Mouse (Mus musculus): ENCODE measurements at regions not wholly inside any gene's neighbourhood (a gene's known extent, or its start where the extent isn't known, plus 50 kb on each side); places are given as distances from the start of the nearest gene placed in this dataset.

DNA sequence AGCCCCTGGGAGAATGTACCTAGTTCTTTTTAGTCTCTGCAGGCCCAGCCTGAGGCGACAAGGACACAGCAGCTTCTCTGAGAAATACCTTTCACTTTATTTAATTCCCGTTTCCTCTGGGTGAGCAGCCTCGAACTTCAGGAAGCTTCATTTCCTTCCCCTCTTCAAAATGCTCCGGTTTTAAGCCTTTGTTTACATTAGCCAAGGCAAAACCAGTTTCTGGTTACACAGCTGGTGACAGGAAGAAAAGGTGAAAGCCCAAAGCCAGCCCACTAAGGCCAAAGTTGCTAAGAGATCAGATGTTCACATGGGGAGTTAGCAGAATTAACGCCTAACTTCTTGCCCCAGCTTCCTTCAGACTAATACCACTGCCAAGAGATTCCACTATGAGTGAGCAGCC is 127.4 kb upstream of the Lgalsl start:
- Histone ChIP-seq H3K9ac (ENCODE audit: low read depth, low read length) (no peak overlapping the region), H3K9me3 (ENCODE audit: control insufficient read depth, low read length) (no peaks in the 10 kb centered on the region), H3K36me3 (ENCODE audit: control insufficient read depth, insufficient read depth, low read length) (no peaks in the 10 kb centered on the region), H3K4me2 (ENCODE audit: low read depth, low read length) (peak overlapping the region; percentile 0; the same call in 1 of the 2 replicates), H3K27ac (replicated peaks; ENCODE audit: low read depth, low read length) (no peak overlapping the region), H3K27me3 (replicated peaks; ENCODE audit: control insufficient read depth, insufficient read depth, low read length) (no peaks in the 10 kb centered on the region), H3K4me3 (ENCODE audit: low read depth, low read length) (no peak overlapping the region), H3K4me1 (ENCODE audit: control insufficient read depth, insufficient read depth, low read length) (peaks cover 7% of the 10 kb centered on the region; the same call in 1 of the 2 replicates)
- no peak for ATAC-seq (ENCODE audit: low read depth)
- peak; percentile 54 for DNase-seq (ENCODE audit: low spot score)
- 5% methylated on average over 5 of the region's 5 CpGs for WGBS

DNA sequence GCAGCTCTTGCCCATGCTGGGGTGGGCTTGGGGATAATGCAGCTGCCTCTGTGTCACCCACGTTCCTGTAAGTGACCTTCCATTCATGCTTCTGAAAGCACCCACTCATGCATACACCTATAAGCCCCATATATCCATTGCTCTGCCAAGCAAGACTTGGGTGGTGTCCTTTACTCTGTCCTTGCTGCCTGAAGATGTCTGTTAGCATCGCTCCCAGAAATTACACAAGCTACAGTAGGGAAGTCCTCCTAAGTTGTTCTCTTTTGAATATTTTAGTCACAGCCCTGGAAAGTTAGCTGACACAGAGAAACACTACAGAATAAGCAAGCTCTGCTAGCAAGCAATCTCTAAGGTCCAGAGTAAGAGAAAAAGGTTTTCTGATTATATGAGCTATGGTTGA is 129.2 kb upstream of the Lgalsl start:
- Histone ChIP-seq H3K27ac (replicated peaks; ENCODE audit: low read depth, low read length) (no peak overlapping the region), H3K36me3 (ENCODE audit: control insufficient read depth, insufficient read depth, low read length) (no peaks in the 10 kb centered on the region), H3K4me2 (ENCODE audit: low read depth, low read length) (no peak overlapping the region), H3K27me3 (replicated peaks; ENCODE audit: control insufficient read depth, insufficient read depth, low read length) (no peaks in the 10 kb centered on the region), H3K4me3 (ENCODE audit: low read depth, low read length) (no peak overlapping the region), H3K9ac (ENCODE audit: low read depth, low read length) (no peak overlapping the region), H3K4me1 (ENCODE audit: control insufficient read depth, insufficient read depth, low read length) (peaks cover 7% of the 10 kb centered on the region; the same call in 1 of the 2 replicates), H3K9me3 (ENCODE audit: control insufficient read depth, low read length) (no peaks in the 10 kb centered on the region)
- no peak for ATAC-seq (ENCODE audit: low read depth)
- WGBS, result 74% methylated on average over 2 of the region's 2 CpGs
- no peak for DNase-seq (ENCODE audit: low spot score)

DNA sequence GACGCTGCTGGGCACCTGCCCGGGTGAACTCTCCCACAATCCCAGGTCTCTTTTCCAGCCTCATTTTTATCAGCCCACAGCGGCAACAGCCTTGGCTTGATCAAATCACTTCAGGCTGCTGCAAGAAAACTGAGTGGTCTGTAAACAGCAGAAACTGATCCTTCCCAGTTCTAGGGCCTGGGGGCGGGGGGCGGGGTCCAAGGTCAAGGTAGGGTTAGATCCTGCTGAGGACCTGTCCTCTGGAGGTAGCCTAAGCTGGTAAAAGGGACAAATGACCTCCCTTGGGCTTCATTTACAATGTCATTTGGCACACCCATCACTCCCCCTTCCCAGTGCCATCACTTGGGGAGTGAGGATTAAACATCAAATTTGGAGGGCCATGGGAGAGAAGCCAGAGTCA is 129.9 kb upstream of the Lgalsl start:
- DNase-seq (ENCODE audit: low spot score) (no peak), ATAC-seq (ENCODE audit: low read depth) (no peak)
- Histone ChIP-seq H3K4me1 (ENCODE audit: control insufficient read depth, insufficient read depth, low read length) (0 out of 2 replicates have a peak, but pooled peaks cover 2% of the 10 kb centered on the region), H3K9me3 (ENCODE audit: control insufficient read depth, low read length) (no peaks in the 10 kb centered on the region), H3K4me3 (ENCODE audit: low read depth, low read length) (no peak overlapping the region), H3K27ac (replicated peaks; ENCODE audit: low read depth, low read length) (no peak overlapping the region), H3K36me3 (ENCODE audit: control insufficient read depth, insufficient read depth, low read length) (no peaks in the 10 kb centered on the region), H3K4me2 (ENCODE audit: low read depth, low read length) (no peak overlapping the region), H3K27me3 (replicated peaks; ENCODE audit: control insufficient read depth, insufficient read depth, low read length) (no peaks in the 10 kb centered on the region), H3K9ac (ENCODE audit: low read depth, low read length) (no peak overlapping the region)
- WGBS, result 32% methylated on average over 5 of the region's 5 CpGs

- Histone ChIP-seq H3K4me1 (ENCODE audit: control insufficient read depth, insufficient read depth, low read length) (0 out of 2 replicates have a peak, but pooled peaks cover 4% of the 10 kb centered on the region), H3K36me3 (ENCODE audit: control insufficient read depth, insufficient read depth, low read length) (no peaks in the 10 kb centered on the region), H3K27me3 (replicated peaks; ENCODE audit: control insufficient read depth, insufficient read depth, low read length) (no peaks in the 10 kb centered on the region), H3K4me2 (ENCODE audit: low read depth, low read length) (no peak overlapping the region), H3K4me3 (ENCODE audit: low read depth, low read length) (no peak overlapping the region), H3K9ac (ENCODE audit: low read depth, low read length) (no peak overlapping the region), H3K9me3 (ENCODE audit: control insufficient read depth, low read length) (no peaks in the 10 kb centered on the region), H3K27ac (replicated peaks; ENCODE audit: low read depth, low read length) (no peak overlapping the region)
- 89% methylated on average over 2 of the region's 2 CpGs for WGBS
- no peak for ATAC-seq (ENCODE audit: low read depth)
- no peak for DNase-seq (ENCODE audit: low spot score)
These were observed 129.5 kb upstream of the Peli1 start for GRCm38 (mm10) chr11:20961626-20962025.

DNA sequence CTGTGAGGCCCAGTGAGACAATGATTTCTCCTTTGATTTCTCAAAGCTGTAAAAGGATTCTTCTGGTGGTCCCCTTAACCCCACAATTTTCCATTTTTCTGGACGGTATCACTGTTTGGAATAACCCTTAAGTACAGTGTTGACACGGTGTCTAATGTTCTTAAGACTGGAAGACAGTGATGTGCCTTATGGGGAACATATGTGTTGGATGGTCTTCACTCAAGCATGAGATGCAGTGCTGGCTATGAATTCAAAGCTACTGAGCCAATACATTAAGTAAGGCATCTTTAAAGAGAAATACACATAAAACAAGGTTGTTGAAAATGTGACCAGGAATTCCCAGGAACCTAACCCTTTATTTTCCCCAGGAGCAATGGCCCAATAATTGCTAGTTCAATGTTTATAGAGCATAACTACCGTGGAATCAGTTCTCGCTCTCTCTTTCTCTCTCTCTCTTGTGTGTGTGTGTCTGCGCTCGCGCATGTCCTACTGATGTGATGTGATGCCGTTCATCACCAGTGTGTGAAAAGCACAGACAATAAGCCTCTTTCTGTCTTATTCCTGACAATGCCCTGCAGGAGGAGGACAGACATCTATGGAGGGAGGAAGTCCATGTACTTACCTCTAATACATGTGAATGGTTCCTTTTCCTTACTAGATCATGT is 125.4 kb upstream of the Peli1 start:
- Histone ChIP-seq H3K9ac (ENCODE audit: low read depth, low read length) (no peak overlapping the region), H3K4me2 (ENCODE audit: low read depth, low read length) (no peak overlapping the region), H3K4me3 (ENCODE audit: low read depth, low read length) (no peak overlapping the region), H3K4me1 (ENCODE audit: control insufficient read depth, insufficient read depth, low read length) (peaks cover 4% of the 10 kb centered on the region; the same call in 1 of the 2 replicates), H3K9me3 (ENCODE audit: control insufficient read depth, low read length) (no peaks in the 10 kb centered on the region), H3K36me3 (ENCODE audit: control insufficient read depth, insufficient read depth, low read length) (no peaks in the 10 kb centered on the region), H3K27me3 (replicated peaks; ENCODE audit: control insufficient read depth, insufficient read depth, low read length) (no peaks in the 10 kb centered on the region), H3K27ac (replicated peaks; ENCODE audit: low read depth, low read length) (no peak overlapping the region)
- ATAC-seq (ENCODE audit: low read depth), result no peak
- WGBS, result 61% methylated on average over 8 of the region's 8 CpGs
- DNase-seq (ENCODE audit: low spot score), result peak; percentile 76

GRCm38 (mm10) chr11:20967321-20967984 is 123.6 kb upstream of the Peli1 start:
- ATAC-seq (ENCODE audit: low read depth) (no peak), DNase-seq (ENCODE audit: low spot score) (no peak)
- no peak overlapping the region for H3K4me2 ChIP-seq (ENCODE audit: low read depth, low read length)
- H3K9me3 ChIP-seq (ENCODE audit: control insufficient read depth, low read length), result no peaks in the 10 kb centered on the region
- H3K27ac ChIP-seq (replicated peaks; ENCODE audit: low read depth, low read length), result no peak overlapping the region
- H3K36me3 ChIP-seq (ENCODE audit: control insufficient read depth, insufficient read depth, low read length), result no peaks in the 10 kb centered on the region
- peaks cover 4% of the 10 kb centered on the region; the same call in 1 of the 2 replicates for H3K4me1 ChIP-seq (ENCODE audit: control insufficient read depth, insufficient read depth, low read length)
- H3K9ac ChIP-seq (ENCODE audit: low read depth, low read length), result no peak overlapping the region
- no peak overlapping the region for H3K4me3 ChIP-seq (ENCODE audit: low read depth, low read length)
- no peaks in the 10 kb centered on the region for H3K27me3 ChIP-seq (replicated peaks; ENCODE audit: control insufficient read depth, insufficient read depth, low read length)
- 49% methylated on average over 3 of the region's 3 CpGs for WGBS

DNA sequence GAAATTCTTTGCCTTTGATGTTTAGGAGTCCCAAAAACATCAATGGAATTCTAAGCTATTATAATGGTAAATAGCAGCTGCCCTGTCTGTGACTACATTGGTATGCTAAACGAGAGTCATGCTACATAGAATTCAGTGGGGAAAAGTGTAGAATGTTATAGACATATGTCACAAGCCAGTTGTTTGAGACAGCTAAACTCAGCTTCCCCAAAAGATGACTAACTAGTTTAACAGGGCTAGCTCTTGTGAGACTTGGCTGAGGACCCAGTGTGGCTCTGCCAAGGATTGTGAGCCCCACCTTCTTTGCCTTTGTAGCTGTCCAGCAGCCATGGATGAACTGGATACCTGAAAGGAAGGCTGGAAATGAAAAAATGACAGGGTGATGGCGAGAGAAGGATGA is 122.8 kb upstream of the Peli1 start:
- no peak overlapping the region for H3K9ac ChIP-seq (ENCODE audit: low read depth, low read length)
- H3K36me3 ChIP-seq (ENCODE audit: control insufficient read depth, insufficient read depth, low read length), result no peaks in the 10 kb centered on the region
- no peak overlapping the region for H3K4me2 ChIP-seq (ENCODE audit: low read depth, low read length)
- no peak overlapping the region for H3K4me3 ChIP-seq (ENCODE audit: low read depth, low read length)
- H3K9me3 ChIP-seq (ENCODE audit: control insufficient read depth, low read length), result no peaks in the 10 kb centered on the region
- DNase-seq (ENCODE audit: low spot score) (peak; percentile 47), ATAC-seq (ENCODE audit: low read depth) (no peak)
- no peak overlapping the region for H3K27ac ChIP-seq (replicated peaks; ENCODE audit: low read depth, low read length)
- no peaks in the 10 kb centered on the region for H3K27me3 ChIP-seq (replicated peaks; ENCODE audit: control insufficient read depth, insufficient read depth, low read length)
- 56% methylated on average over 2 of the region's 2 CpGs for WGBS
- peaks cover 4% of the 10 kb centered on the region; the same call in 1 of the 2 replicates for H3K4me1 ChIP-seq (ENCODE audit: control insufficient read depth, insufficient read depth, low read length)

- no peaks in the 10 kb centered on the region for H3K9me3 ChIP-seq (ENCODE audit: control insufficient read depth, low read length)
- H3K27ac ChIP-seq (replicated peaks; ENCODE audit: low read depth, low read length), result no peak overlapping the region
- H3K27me3 ChIP-seq (replicated peaks; ENCODE audit: control insufficient read depth, insufficient read depth, low read length), result no peaks in the 10 kb centered on the region
- H3K36me3 ChIP-seq (ENCODE audit: control insufficient read depth, insufficient read depth, low read length), result no peaks in the 10 kb centered on the region
- H3K4me3 ChIP-seq (ENCODE audit: low read depth, low read length), result no peak overlapping the region
- no peak overlapping the region for H3K4me2 ChIP-seq (ENCODE audit: low read depth, low read length)
- WGBS, result 59% methylated on average over 3 of the region's 3 CpGs
- ATAC-seq (ENCODE audit: low read depth), result no peak
- no peak for DNase-seq (ENCODE audit: low spot score)
- no peak overlapping the region for H3K9ac ChIP-seq (ENCODE audit: low read depth, low read length)
- no peaks in the 10 kb centered on the region for H3K4me1 ChIP-seq (ENCODE audit: control insufficient read depth, insufficient read depth, low read length)
These were observed 118.0 kb upstream of the Peli1 start for GRCm38 (mm10) chr11:20973141-20973540.

DNA sequence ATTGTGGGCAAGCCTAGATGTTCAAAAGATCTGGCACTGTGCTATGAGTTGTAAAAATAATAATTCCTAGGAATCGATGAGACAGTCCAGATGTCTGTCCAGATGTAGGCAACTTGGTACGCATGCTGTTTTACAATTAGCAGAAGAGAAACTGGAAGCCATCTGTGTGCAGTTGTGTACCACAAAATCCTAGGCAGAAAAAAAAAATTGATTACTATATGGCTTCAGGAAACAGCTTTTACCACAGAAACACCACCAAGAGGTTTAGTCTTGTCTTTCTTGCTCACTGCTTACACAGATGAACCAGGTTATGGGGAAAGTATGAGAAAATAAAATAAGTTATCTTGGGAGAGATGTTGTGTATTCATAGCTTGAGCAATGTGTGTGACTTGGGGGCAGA is 109.5 kb upstream of the Peli1 start:
- no peak for DNase-seq (ENCODE audit: low spot score)
- no peak overlapping the region for H3K27ac ChIP-seq (replicated peaks; ENCODE audit: low read depth, low read length)
- no peaks in the 10 kb centered on the region for H3K9me3 ChIP-seq (ENCODE audit: control insufficient read depth, low read length)
- H3K4me3 ChIP-seq (ENCODE audit: low read depth, low read length), result no peak overlapping the region
- no peaks in the 10 kb centered on the region for H3K27me3 ChIP-seq (replicated peaks; ENCODE audit: control insufficient read depth, insufficient read depth, low read length)
- WGBS, result 56% methylated on average over 2 of the region's 2 CpGs
- no peak for ATAC-seq (ENCODE audit: low read depth)
- H3K4me2 ChIP-seq (ENCODE audit: low read depth, low read length), result no peak overlapping the region
- no peaks in the 10 kb centered on the region for H3K4me1 ChIP-seq (ENCODE audit: control insufficient read depth, insufficient read depth, low read length)
- H3K36me3 ChIP-seq (ENCODE audit: control insufficient read depth, insufficient read depth, low read length), result no peaks in the 10 kb centered on the region
- no peak overlapping the region for H3K9ac ChIP-seq (ENCODE audit: low read depth, low read length)

Measured in embryonic facial prominence, embryonic 14.5 days (tissue).